Mouse (Mus musculus) adrenal gland, postnatal 10 days (tissue): ENCODE measurements at regions not wholly inside any gene's neighbourhood (a gene's known extent, or its start where the extent isn't known, plus 50 kb on each side); places are given as distances from the start of the nearest gene placed in this dataset.

Source experiments
- DNase-seq: peaks from one replicate; pipeline ENCODE4 v3.0.0; 2021; ENCODE audit warnings: mixed read lengths

DNA sequence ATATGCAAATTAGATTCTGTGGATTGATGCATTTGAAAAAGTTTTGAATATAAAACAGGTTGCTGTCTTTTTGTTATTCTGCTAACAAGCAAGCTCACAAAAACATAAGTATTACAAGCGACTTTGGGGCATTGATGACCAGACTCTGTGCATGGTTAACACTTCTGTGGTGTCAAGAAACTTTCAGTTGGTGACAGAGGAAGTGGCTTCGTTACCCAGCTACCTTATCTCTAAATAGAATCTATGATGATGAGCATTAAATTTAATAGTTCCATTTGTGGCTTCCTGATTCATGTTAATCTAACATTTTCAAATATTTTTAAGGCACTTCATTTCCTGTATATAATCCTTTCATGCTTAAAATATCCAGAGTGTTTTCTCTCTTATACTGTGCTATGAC, 100.8 kb downstream of the Tm2d1 start:
- no peak for DNase-seq

DNA sequence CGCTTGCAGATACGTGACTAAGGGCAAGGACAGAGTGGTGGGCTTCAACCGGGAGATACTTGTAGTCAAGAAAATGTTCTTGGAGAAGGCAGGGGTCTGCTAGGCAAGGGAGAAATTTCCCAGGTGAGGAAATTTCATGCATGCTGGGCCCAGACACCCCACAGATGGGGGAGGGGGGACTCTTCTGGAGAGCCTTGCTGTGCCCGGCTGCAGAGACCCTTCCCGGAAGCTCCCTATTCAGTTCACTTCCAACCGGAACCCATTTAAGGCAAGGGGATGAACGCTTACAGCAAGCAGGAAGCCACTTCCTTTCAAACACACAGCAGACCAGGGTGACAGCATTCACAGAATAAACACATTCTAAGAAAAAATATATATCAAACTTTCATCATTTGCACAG, 124.8 kb downstream of the Tm2d1 start:
- DNase-seq = no peak

DNA sequence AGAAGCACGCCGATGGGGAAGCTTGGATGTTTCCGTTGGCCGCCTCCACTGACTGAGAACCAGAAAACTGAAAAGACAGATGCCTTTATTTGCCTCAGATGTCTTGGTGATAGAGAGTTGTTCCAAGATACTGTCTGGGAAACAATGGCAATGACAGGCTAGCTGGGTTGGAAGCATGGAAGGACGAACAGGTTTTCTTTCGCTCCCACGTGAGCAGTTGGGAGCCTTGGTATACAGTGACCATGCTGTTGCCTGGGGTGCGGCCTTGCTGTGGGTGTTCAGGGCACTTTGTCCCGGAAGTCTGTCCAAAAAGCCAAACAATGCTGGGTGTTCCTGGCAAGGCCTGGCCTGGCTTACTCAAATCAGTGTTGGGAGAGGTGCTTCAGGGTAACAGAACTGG, 125.4 kb downstream of the Tm2d1 start:
- DNase-seq = no peak

DNA sequence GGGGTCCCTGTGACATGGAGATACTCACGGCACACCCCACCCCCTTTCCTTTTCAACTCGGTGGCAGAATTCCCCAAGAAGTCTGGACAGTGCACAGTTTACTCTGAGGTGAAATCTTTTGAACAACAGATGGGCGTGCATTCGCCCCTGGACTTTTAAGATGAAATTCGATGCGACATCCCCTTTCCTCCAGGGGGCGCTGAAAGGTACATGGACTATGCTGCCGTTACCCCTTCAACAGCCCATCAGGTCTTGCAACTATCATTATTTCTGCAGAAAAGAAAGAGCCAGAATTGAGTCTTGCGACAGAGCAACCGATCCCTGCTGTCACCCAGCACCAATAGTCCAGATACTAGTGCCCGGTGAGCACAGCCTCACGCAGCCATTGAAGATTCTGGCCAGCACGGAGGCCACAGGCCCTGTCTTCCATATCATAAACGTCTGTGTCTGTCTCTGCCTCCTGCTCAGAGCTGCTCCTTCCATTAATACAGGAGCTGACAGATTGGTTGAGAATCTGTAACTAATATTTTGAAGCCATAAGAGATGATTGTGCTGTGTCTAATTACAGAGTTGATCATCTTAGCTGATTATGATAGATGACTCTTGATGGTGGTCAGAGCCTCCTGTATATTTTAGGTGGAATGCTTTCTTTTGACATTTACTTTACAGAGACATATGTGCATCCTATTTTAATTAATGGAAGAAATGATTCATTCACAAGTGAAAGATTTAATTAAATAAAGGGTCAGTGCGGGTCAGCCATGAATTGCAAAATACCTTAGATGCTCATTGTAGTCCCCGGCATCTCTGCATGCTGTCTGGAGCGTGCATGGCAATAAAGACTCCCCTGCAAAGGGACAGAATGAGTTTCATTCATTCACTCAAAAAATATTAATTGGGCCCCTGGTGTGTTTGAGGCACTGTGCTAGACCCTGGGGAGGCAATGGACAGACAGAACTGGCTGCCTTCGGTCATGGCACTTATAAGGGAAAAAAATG, 128.0 kb downstream of the Tm2d1 start:
- DNase-seq = peak; percentile 61

DNA sequence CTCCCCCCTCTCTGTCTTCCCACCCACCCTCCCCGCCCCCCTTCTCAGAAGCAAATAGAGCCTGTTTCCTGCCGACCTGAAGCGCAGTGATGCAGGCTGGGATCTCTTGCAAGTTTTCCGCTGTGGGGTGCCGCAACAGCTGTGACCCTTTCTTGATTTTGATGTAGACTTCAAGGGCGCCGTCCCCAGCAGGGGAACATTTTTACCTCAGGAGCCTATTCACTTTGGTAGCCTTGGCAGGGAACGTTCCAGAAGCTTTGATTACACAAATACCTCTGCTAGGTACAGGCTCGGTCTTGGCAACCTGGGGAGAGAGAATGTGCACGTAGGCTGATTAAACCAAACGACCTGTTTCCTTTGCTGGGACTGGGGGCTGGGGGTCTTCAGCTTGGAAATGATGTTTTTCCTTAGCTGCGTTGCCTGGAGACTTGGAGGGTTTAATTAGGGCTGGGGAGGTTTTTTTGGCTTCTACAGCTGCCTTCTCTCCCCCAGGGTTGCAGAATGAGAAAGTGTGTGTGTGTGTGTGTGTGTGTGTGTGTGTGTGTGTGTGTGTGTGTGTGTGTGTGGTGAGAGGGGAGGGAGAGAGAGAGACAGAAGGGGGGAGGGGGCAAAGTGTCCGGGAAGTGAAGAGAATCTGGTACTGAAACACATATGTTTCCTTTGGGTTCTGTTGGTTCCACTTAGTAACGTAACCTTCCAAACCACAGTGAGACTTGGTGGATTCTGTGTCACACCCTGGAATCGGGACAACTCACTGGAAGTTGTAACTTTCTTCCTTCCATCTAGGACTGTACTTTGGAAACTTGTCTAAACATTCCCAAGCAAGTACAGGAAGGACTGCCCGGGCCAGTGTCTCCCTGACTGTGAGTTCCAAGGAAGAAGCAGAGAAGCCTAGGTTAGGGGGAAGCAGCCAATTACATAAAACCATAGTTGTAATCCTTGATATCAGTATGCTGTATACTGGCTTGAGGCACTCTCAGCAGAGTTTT, 138.9 kb downstream of the Tm2d1 start:
- DNase-seq = peak; percentile 5

DNA sequence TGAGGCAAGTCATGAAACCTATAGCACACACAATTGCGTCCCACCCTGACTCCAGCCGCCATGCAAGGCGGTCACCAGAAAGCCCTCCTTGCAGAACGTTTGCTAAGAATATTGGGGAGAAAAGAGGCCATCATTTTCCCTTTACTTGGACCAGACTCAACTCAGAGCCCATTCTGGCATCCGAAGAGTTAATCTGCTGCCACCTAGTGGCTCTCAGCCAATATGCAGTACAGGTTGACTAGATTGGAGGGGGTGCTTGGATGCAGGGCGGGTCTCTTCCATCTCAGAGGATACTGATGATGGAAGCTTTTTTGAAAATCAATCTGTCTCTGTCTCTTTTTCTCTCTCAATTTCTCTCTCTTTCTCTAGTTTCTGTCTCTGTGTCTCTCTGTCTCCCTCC, 139.6 kb downstream of the Tm2d1 start:
- peak; percentile 29 for DNase-seq

DNA sequence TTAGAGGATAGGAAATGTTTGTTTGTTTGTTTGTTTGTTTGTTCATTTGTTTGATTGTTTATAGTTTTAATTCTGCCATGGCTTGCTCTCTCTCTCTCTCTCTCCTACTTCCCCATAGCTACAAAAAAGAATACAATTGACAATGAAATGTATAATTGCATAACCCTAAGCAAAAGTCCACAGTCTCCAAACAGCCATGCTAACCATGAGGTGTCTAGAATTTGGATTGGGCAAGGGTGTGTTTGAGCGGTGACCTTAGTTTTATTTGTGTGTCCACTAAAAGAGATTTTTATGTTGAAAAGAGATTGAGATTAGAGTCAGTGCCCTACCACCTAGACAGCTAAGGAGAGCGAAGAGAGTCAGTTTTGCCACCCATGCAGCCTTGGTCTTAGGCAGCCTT, 141.2 kb downstream of the Tm2d1 start:
- DNase-seq = no peak

DNA sequence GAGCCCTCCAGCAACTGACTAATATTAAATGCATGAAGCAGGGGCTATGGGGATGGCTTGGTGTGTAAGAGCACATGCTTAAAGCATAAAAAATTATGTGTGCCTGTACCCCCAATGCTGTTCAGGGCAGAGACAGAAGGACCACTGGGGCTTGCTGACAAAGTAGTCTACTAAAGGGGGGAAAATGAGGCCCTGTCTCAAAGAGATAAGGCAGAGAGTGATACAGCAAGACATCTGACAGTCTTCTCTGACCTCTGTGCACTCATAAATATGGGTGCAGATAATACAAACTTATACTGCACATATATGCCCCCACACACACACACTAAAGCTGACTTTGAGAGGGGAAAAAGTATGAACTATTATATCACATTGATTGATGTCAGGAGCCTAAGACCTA, 142.8 kb downstream of the Tm2d1 start:
- no peak for DNase-seq

DNA sequence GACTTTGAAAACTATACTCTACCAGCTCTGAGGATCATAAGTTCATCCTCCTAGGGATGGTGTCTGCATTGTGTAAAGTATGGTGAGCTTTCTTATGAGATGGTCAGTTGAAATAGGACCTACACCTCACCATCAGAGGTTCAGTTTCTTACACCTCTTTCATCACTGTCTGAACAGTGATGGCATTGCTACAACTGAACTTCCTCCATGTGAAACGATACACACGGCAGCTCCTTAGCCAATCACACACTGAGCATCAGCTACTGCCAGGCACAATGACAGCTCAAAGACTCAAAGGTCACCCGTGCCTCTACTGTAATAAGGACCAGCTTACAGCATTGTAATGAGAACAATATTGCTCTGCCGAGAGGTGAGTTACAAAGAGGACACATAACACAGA, 145.0 kb downstream of the Tm2d1 start:
- DNase-seq = no peak

DNA sequence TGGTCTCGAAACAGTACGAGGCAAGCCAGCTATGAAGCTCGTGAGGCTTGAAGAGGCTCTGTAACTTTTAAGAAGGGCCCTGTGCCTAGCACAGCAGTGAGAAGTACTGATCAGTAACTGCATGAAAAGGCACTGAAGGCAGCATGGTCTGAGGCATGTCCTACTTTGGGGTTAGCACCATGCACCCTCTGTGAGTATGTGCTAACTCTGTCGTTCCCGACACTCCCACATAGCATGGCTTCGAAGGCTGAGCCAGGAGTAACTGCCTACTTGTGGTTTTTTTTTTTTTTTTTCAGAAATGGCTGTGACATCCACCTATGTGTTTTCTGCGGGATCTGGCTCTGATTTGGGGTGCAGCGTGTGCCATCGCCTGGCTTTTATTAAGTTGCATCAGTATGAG, 145.6 kb downstream of the Tm2d1 start:
- DNase-seq = no peak

DNA sequence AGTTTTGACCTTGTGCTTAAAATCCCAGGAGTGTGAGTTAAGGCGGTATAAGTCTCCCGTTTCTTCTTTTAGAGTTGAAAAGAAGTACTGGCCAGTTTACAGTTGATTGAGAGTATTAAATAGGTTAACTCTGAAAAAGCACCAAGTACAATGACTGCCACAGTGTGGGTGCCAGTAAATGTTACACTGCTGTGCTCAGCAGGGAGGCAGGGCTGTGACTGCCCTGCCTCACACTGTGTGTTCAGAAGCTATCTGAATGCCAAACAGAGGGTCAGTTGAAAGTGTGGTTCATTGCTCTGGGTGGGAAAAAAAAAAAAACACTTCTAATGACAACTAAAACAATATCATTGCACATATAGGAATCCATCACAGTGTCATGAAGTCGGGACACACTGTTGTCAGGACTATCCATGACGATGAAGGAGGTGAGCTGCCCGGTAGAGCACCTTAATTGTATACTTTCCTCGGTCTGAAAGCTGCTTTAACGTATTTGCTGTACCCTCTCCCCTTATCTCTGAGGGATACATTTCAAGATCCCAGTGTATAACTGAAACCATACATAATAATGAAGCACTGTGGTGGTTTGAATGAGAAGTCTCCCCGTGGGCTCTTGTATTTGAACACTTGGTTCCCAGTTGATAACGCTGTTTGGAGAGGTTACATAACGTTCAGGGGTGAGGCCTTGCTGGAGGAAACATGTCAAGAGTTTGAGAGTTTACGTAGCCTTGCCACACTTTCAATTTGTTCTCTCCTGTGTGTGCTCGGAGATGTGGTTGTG, 146.9 kb downstream of the Tm2d1 start:
- no peak for DNase-seq

DNA sequence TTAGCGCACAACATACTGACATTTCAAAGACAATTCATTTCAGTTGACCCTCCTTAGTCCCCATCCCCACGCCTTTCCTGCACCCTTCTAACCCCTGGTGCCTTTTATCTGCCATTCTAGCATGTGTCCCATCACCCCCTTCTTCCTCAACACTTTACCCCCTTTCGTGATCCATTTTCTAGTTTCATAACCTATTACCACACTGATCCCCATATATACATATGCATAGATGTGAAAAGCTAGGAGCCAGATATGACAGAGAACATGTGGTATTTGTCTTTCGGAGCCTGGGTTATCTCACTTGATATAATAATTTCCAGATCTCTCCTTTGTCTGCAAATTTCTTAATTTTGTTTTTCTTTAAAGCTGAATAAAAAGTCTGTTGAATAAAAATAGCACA, 154.9 kb downstream of the Tm2d1 start:
- DNase-seq = no peak

DNA sequence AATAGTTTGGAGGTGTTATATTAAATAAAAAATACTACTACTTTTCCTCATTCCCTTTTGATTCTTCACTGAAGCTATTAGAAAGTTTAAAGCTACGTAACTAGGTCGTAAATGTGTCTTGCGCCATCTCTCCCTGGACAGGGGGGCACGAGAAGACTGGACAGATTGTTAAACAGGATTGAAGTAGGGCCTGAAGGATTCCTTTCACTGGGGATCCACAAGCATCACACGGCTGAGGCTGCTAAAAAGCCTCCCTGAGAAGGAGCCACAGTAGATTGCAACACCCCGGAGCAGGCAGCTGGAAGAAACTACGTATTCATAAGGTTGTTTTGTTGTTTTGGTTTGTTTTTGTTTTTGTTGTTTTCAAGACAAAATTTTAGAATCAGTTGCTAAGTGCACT, 158.7 kb downstream of the Tm2d1 start:
- no peak for DNase-seq

DNA sequence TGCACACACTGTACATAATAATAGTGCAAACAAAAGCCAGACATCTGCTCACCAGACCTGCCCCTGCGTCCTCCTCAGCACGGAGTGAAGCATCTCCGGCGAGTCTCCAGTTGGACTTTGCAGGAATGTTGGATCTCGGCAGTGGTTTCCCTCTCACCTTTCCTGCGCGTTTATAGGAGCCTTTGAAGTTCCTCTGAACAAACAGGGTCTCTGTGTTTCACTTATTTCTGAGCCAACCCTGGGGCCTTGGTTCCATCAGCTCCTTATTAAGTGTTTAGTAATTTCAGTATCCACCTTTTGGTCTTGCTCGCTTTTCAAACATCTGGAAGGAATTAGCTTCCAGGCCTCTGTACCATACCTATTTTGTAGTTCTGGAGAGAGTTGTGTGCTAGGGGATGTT, 159.7 kb downstream of the Tm2d1 start:
- no peak for DNase-seq

DNA sequence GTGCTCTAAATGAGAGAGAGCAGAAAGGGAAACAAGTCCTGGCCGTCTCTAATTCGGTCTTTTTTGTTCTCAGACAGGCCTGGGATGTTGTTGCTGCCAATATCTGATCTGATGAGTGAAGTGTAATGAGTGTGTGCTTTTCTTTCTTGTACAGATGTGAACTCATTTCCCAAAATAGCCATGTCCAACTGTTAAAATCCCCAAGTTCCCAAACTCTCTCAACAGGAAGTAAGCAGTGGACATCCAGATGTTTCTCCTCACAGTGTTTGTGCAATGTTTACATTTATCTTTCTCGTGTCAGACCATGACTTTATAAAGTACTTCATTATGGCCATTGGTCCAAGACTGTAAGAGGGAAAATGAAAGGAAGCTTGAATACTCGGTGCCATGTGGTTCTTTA, 161.5 kb downstream of the Tm2d1 start:
- DNase-seq = no peak

DNA sequence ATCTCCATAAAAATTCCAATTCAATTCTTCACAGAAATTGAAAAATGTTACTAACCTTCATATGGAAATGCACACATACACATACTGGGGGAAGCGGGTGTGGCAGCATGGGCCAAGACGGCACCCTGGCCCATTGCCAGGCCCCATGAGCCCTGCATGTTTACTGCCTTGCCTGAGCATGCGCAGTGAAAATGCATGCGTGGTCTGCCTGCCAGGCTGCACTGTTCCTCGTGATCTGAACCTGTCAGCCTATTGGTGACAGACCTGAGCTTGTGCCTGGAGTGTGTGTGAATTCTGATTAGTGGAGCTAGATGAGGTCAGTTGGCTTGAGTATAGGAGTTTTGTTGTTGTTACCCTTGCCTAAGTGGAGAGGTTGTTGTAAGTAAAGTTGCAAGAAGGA, 167.9 kb downstream of the Tm2d1 start:
- no peak for DNase-seq

DNA sequence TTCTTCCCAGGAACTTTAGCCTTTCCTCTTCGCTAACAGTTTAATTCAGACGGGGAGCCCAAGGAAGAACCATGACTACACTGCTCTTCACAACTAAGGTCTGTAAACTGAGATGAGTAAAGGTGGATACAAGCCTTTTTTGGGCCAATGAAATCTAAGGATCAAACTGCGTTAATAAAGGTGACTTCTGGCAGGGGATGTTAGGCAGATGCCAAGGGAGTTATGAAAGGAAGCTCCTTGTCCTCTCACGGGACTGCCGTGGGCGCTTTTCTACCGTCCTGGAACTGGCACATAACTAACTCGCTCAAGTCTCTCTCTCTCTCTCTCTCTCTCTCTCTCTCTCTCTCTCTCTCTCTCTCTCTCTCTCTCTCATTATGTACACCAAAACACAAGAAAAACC, 175.7 kb downstream of the Tm2d1 start:
- DNase-seq = no peak

DNA sequence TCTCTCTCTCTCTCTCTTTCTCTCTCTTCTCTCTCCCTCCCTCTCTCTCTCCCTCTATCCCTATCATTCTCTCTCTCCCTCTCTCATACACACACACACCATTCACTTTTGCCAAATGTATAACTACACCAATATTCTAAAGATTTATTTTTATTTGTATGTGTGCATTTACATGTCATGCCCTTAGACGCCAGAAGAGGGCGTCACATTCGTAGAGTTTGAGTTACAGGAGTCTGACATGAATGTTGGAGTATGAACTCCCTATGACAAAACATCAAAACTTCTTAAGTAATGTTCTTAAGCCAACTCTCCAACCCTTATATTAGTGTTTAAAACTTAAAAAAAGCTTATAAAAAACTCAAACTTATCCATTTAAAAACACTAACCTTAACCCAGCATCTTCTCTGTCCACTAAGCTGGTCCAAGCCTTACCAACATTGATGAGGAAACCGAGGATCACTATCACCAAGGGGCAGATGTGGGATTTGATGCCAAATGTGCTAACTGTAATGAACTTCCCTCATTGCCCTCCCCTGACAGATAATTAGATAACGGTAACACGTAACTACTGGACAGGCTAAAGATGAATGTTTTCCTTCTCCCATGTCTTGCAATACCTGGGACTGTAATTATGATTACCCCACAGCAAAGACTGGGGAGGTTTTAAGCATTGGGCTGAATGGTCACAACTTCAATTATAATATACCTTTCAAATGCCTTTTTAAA, 176.7 kb downstream of the Tm2d1 start:
- no peak for DNase-seq

DNA sequence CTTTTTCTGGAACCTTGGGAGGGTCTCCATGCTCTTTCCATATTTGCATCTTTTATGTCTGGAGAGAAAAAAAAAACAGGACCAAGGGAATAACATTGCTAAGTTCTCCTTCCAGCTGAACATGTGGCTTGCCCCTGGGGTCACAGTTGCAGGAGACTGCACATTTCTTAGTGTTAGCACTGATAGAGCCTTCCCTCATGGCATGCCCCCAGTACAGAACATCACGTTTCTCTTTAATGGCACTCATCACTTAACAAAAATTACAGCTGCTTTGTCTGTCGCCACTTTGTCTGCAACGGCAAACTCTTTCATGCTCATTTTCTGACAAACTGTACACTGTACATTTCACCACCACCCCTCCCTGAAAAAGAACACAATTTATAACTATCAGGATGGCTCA, 180.0 kb downstream of the Tm2d1 start:
- DNase-seq = no peak

DNA sequence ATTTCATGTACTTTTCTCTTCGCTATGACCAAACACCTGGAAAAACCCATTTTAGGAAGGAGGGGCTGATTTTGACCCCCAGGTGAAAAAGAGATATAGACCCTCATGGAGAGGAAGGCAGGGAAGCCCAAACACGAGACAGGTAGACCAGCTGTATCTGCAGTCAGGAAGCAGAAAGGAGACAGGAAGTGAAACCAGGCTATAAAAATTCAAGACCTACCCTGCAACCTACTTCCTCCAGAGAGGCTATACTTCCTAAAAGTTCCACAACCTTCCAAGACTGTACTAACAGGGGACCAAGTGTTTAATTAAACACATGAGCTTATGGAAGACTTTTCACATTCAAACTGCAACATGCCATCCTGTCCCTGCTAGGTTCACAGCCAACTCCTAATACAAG, 180.9 kb downstream of the Tm2d1 start:
- no peak for DNase-seq

DNA sequence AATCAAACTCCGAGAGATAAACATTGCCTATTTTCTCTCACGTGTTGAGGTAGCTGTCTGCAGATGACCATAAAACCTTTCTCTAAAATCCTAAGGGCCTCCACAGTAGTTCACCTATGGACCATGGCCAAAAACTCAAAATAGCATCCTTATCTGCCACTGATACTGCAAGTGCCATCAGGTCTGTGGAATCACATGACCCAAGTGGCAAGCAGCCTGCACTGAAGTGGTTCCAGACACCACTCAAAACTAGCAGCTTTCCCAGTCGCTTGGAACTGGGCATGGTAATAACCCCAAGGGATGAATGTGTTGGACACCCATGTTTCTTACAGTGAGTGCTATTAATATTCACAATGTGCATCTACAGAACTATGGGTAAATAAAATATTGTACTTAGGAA, 182.0 kb downstream of the Tm2d1 start:
- DNase-seq = peak; percentile 19

DNA sequence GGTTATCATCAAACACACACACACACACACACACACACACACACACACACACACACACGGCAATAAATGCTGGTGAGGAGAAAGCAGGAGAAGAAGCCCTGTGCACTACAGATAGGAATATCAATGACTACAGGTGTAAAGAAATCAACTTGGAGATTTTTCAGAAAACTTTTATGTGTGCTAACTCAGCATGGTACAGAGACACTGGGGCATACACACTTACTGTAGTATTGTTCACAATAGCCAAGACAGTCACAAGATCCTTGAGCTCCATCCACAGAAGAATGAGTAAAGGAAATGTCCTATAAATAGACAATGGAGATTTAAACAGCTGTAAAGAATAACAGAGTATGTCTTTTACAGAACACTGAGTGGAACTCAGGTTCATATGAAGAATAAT, 182.4 kb downstream of the Tm2d1 start:
- DNase-seq = no peak
